Mouse (Mus musculus) embryonic fibroblast, embryonic 13.5 days (primary cell): ENCODE measurements at regions not wholly inside any gene's neighbourhood (a gene's known extent, or its start where the extent isn't known, plus 50 kb on each side); places are given as distances from the start of the nearest gene placed in this dataset.

ENCODE experiments used
- H3K27ac ChIP-seq: 2 replicates; pipeline ENCODE4 v1.5.1; 2012; ENCODE audit warnings: low read length, control low read depth, inconsistent platforms; ENCODE audit not compliant: insufficient read depth
- H3K4me1 ChIP-seq: 2 replicates; pipeline ENCODE4 v1.6.1; 2011; ENCODE audit warnings: low read length; ENCODE audit not compliant: control insufficient read depth, insufficient read depth
- H3K4me3 ChIP-seq: 2 replicates; pipeline ENCODE4 v1.5.1; 2011; ENCODE audit warnings: mild to moderate bottlenecking, control low read depth, low read length; ENCODE audit not compliant: insufficient read depth
- CTCF ChIP-seq: IDR thresholded peaks from 2 replicates; pipeline ENCODE4 v1.5.1; 2011; ENCODE audit warnings: mild to moderate bottlenecking, control low read depth, low read length, moderate library complexity, borderline replicate concordance; ENCODE audit not compliant: insufficient read depth
- POLR2A ChIP-seq: IDR thresholded peaks from 2 replicates; pipeline ENCODE4 v1.6.1; 2011; ENCODE audit warnings: low read depth, mild to moderate bottlenecking, control low read depth, low read length, moderate library complexity

GRCm38 (mm10) chr14:8961554-8961953 lies 295.5 kb upstream of the 4930452B06Rik start:
- no peak overlapping the region for H3K4me3 ChIP-seq
- H3K27ac ChIP-seq = no peak overlapping the region
- no peak for TF ChIP-seq CTCF
- no peak for TF ChIP-seq POLR2A
- H3K4me1 ChIP-seq = no peaks in the 10 kb centered on the region

DNA sequence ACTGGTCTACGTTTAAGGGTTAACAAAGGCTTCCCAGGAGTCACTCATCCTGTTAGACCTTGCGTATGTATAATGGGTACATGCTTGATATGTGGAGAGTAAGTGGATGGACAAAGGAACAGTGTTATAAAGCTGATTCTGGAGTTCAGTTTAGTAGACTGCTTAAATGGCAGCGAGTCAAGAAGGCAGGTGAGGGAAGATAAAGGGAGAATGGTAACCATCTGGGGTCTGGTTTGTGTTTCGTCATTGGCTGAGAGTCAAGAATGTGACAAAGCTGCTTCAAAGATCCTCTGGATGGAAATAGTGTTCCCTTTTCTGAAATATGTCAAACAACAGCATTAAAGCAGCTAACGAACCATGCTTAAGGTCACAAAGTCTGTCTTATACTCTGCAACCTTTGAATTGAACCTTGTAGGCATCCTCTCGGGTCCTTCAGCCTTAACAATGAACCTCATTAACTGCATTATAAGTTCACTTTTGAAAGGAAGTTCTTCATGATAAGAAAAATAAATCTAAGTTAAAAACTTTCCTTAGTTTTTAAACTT lies 286.9 kb upstream of the 4930452B06Rik start:
- no peak overlapping the region for H3K27ac ChIP-seq
- H3K4me1 ChIP-seq = no peaks in the 10 kb centered on the region; the same call in 1 of the 2 replicates
- no peak overlapping the region for H3K4me3 ChIP-seq
- TF ChIP-seq CTCF (no peak), POLR2A (no peak)

DNA sequence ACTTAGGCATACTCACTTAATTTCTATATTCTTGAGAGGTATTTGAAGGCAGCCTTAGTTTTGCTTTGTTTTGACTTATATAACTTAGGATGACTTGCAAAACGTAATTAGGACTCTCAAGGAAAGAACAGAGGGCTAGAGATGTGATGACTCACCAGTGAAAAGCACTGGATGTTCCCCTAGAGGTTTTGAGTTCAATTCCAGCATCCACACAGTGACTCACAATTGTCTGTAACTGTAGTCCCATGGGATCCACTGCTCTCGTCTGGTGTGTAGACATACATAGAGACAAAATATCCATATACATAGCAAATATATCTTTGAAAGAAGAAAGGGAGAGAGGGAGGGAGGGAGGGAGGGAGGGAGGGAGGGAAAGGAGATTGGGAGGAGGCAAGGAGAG lies 282.7 kb upstream of the 4930452B06Rik start:
- TF ChIP-seq POLR2A (no peak), CTCF (no peak)
- H3K27ac ChIP-seq = no peak overlapping the region
- no peak overlapping the region for H3K4me3 ChIP-seq
- no peaks in the 10 kb centered on the region; the same call in 1 of the 2 replicates for H3K4me1 ChIP-seq

- no peaks in the 10 kb centered on the region for H3K4me1 ChIP-seq
- H3K27ac ChIP-seq = no peak overlapping the region
- no peak overlapping the region for H3K4me3 ChIP-seq
- no peak for TF ChIP-seq POLR2A
- no peak for TF ChIP-seq CTCF
Observed at GRCm38 (mm10) chr14:8946851-8947625, 281.0 kb upstream of the 4930452B06Rik start.

DNA sequence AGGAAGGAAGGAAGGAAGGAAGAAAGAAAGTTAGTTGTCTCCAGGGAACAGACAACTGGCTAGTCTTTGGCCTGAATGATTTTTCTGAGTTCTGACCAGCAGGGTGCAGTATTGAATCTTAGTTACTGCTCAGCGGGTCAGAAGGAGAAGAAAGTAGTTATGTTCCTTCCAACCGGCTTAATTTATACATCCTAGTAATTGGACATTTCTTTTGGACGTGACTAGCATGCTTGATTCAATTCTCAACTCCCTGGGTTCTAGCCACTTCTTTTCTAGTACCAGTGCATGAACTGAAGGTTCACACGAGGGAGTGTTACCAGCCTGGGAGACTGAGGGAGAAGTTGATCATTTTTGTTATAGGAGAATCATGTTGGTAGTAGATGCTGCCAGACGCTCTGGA lies 269.1 kb upstream of the 4930452B06Rik start:
- no peak for TF ChIP-seq CTCF
- Histone ChIP-seq H3K4me3 (no peak overlapping the region), H3K27ac (no peak overlapping the region), H3K4me1 (peaks cover 3% of the 10 kb centered on the region; the same call in 1 of the 2 replicates)
